Mouse (Mus musculus) ES-E14 (cell line): ENCODE measurements around the gene Zmiz1.

ENCODE experiments used
- HCFC1 ChIP-seq: IDR thresholded peaks from 2 replicates; pipeline ENCODE4 v1.6.1; 2012; ENCODE audit warnings: low read length, inconsistent platforms, borderline replicate concordance; ENCODE audit not compliant: insufficient read depth
- ZC3H11A ChIP-seq: IDR thresholded peaks from 2 replicates; pipeline ENCODE4 v1.6.1; 2012; ENCODE audit warnings: low read depth, mild to moderate bottlenecking, inconsistent platforms, low read length, borderline replicate concordance
- ZNF384 ChIP-seq: IDR thresholded peaks from 2 replicates; pipeline ENCODE4 v1.6.1; 2012; ENCODE audit warnings: low read depth, low read length, inconsistent platforms

DNA sequence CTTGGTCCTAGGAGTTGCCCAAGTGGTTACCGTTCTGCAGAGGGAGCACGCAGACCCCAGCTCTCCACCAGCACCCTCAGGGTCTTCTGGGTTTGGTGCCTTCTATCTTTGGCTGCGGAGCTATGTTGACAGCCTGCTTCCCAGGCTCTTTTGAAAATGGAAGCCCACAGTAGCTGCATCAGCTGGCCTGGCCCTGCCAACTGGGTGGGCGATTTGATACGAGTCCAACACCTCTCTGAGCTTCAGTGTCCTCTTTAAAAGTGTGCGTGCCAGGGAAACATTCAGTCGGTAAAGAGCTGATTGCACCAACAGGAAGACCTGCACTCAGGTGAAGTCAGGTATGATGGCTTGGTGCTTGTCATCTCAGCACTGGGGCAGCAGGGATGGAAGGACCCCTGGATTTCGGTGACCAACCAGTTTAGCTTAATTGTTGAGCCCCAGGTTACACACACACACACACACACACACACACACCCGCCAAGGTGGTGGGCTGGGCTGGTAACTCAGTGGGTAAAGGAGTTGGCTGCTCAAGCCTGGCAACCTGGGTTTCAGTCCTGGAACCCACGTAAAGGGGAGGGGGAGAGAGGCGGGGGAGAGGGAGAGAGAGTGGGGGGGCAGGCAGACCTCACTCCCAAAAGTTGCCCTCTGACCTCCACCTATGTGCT is 22.8 kb downstream of the Zmiz1 start:
- TF ChIP-seq ZNF384 = no peak
- no peak for TF ChIP-seq HCFC1
- no peak for TF ChIP-seq ZC3H11A
